Mouse (Mus musculus): ENCODE measurements around the gene Rgs4. TPM values are rescaled to one million over a fixed set of nuclear protein-coding genes. Genes with fewer than 3 reads are reported as not detected.

Rgs4 gene
- polyA plus RNA-seq, 1 experiment: not detected

- H3K4me1 ChIP-seq (ENCODE audit: control insufficient read depth, insufficient read depth, low read length): no peaks in the 10 kb centered on the region
- 89% methylated on average over 2 of the region's 2 CpGs for WGBS
- no peak overlapping the region for H3K4me3 ChIP-seq (ENCODE audit: insufficient read depth, low read depth, low read length)
- H3K27ac ChIP-seq (ENCODE audit: insufficient read depth, low read depth, low read length): no peak overlapping the region
- no peak for TF ChIP-seq CTCF (IDR thresholded peaks at IDR 0.05; ENCODE audit: insufficient read depth, low read depth, low read length)
- no peak for TF ChIP-seq POLR2A (IDR thresholded peaks at IDR 0.05; ENCODE audit: insufficient read depth, low read depth, low read length)
These were observed 48.3 kb downstream of the Rgs4 start for GRCm38 (mm10) chr1:169699184-169699583.

GRCm38 (mm10) chr1:169697236-169697635 lies 50.2 kb downstream of the Rgs4 start:
- Histone ChIP-seq H3K4me1 (ENCODE audit: control insufficient read depth, insufficient read depth, low read length) (no peaks in the 10 kb centered on the region), H3K27ac (ENCODE audit: insufficient read depth, low read depth, low read length) (no peak overlapping the region), H3K4me3 (ENCODE audit: insufficient read depth, low read depth, low read length) (no peak overlapping the region)
- TF ChIP-seq POLR2A (IDR thresholded peaks at IDR 0.05; ENCODE audit: insufficient read depth, low read depth, low read length): no peak
- no peak for TF ChIP-seq CTCF (IDR thresholded peaks at IDR 0.05; ENCODE audit: insufficient read depth, low read depth, low read length)
- WGBS: 76% methylated on average over 4 of the region's 4 CpGs

- no peak overlapping the region for H3K4me3 ChIP-seq (ENCODE audit: insufficient read depth, low read depth, low read length)
- TF ChIP-seq POLR2A (IDR thresholded peaks at IDR 0.05; ENCODE audit: insufficient read depth, low read depth, low read length) (no peak), CTCF (IDR thresholded peaks at IDR 0.05; ENCODE audit: insufficient read depth, low read depth, low read length) (no peak)
- H3K4me1 ChIP-seq (ENCODE audit: control insufficient read depth, insufficient read depth, low read length): no peaks in the 10 kb centered on the region
- WGBS: 91% methylated on average over 3 of the region's 3 CpGs
- no peak overlapping the region for H3K27ac ChIP-seq (ENCODE audit: insufficient read depth, low read depth, low read length)
These were observed 52.1 kb downstream of the Rgs4 start for GRCm38 (mm10) chr1:169695356-169695755.

GRCm38 (mm10) chr1:169693537-169693936 lies 53.9 kb downstream of the Rgs4 start:
- H3K4me1 ChIP-seq (ENCODE audit: control insufficient read depth, insufficient read depth, low read length): no peaks in the 10 kb centered on the region
- no peak overlapping the region for H3K4me3 ChIP-seq (ENCODE audit: insufficient read depth, low read depth, low read length)
- WGBS: 57% methylated on average over 3 of the region's 3 CpGs
- no peak overlapping the region for H3K27ac ChIP-seq (ENCODE audit: insufficient read depth, low read depth, low read length)
- TF ChIP-seq CTCF (IDR thresholded peaks at IDR 0.05; ENCODE audit: insufficient read depth, low read depth, low read length) (no peak), POLR2A (IDR thresholded peaks at IDR 0.05; ENCODE audit: insufficient read depth, low read depth, low read length) (no peak)

- WGBS: 73% methylated on average over 2 of the region's 2 CpGs
- Histone ChIP-seq H3K4me1 (ENCODE audit: control insufficient read depth, insufficient read depth, low read length) (no peaks in the 10 kb centered on the region), H3K27ac (ENCODE audit: insufficient read depth, low read depth, low read length) (no peak overlapping the region), H3K4me3 (ENCODE audit: insufficient read depth, low read depth, low read length) (no peak overlapping the region)
- no peak for TF ChIP-seq CTCF (IDR thresholded peaks at IDR 0.05; ENCODE audit: insufficient read depth, low read depth, low read length)
- TF ChIP-seq POLR2A (IDR thresholded peaks at IDR 0.05; ENCODE audit: insufficient read depth, low read depth, low read length): no peak
These were observed 54.4 kb downstream of the Rgs4 start for GRCm38 (mm10) chr1:169693040-169693439.

Other genes starting within 250 kb of the Rgs4 start
- gene Nuf2, start 216.2 kb downstream of the Rgs4 start, polyA plus RNA-seq (2012; ENCODE audit: insufficient read depth, insufficient read length, low replicate concordance, missing spikeins): not detected in 2 replicates
- gene Rgs5, start 92.1 kb downstream of the Rgs4 start, polyA plus RNA-seq (2012; ENCODE audit: insufficient read depth, insufficient read length, low replicate concordance, missing spikeins): 112 TPM in 1 of 2 replicates, not detected in the other
- not detected in 2 replicates for gene Ccdc190, start 181.0 kb upstream of the Rgs4 start, polyA plus RNA-seq (2012; ENCODE audit: insufficient read depth, insufficient read length, low replicate concordance, missing spikeins)
- not detected in 2 replicates for gene Hsd17b7, start 221.6 kb upstream of the Rgs4 start, polyA plus RNA-seq (2012; ENCODE audit: insufficient read depth, insufficient read length, low replicate concordance, missing spikeins)

Measured in olfactory bulb, adult 2 months (tissue).